Mouse (Mus musculus): ENCODE data around the gene Pptc7. TPM values are rescaled to one million over a fixed set of nuclear protein-coding genes. Genes with fewer than 3 reads are reported as not detected.

The Pptc7 gene
- polyA plus RNA-seq, 1 experiment from 2014 or later = 9.5 TPM

GRCm38 (mm10) chr5:122354492-122355067 lies 70.4 kb downstream of the Pptc7 start:
- 0 out of 2 replicates have a peak, but pooled peaks cover 2% of the 10 kb centered on the region for H3K4me1 ChIP-seq (ENCODE audit: insufficient read depth)
- H3K36me3 ChIP-seq (ENCODE audit: insufficient read depth) = 0 out of 2 replicates have a peak, but pooled peaks cover under 1% of the 10 kb centered on the region
- under 1% methylated on average over 55 of the region's 57 CpGs for WGBS
- ATAC-seq (ENCODE audit: insufficient read depth) = peak; percentile 80
- H3K9ac ChIP-seq = peak overlapping the region; percentile 84
- TF ChIP-seq CTCF (IDR thresholded peaks at IDR 0.05; ENCODE audit: low read depth) = no peak
- H3K4me2 ChIP-seq = peak overlapping the region; percentile 86
- peak overlapping the region; percentile 86 for H3K4me3 ChIP-seq (ENCODE audit: low read depth, low read length)
- peak overlapping the region; percentile 63 for H3K27ac ChIP-seq (ENCODE audit: low read depth)
- H3K9me3 ChIP-seq (ENCODE audit: low read depth, low read length) = no peaks in the 10 kb centered on the region
- no peaks in the 10 kb centered on the region for H3K27me3 ChIP-seq (ENCODE audit: insufficient read depth, low read length)
- DNase-seq = no peak

GRCm38 (mm10) chr5:122371591-122372191 lies 87.5 kb downstream of the Pptc7 start, which contains the start of gene Gpn3:
Gene Gpn3 (plus strand): TSS chr5:122371876.
- no peak for TF ChIP-seq CTCF (IDR thresholded peaks at IDR 0.05; ENCODE audit: low read depth)
- H3K9ac ChIP-seq = peak within 1 kb of the TSS; percentile 82
- no peaks in the 10 kb centered on the region for H3K27me3 ChIP-seq (ENCODE audit: insufficient read depth, low read length)
- peak within 1 kb of the TSS; percentile 84 for H3K4me2 ChIP-seq
- H3K36me3 ChIP-seq (ENCODE audit: insufficient read depth) = peaks cover 44% of the 10 kb centered on the region
- H3K4me3 ChIP-seq (ENCODE audit: low read depth, low read length) = peak within 1 kb of the TSS; percentile 65
- WGBS = under 1% methylated on average over 33 of the region's 46 CpGs
- DNase-seq (peak; percentile 44), ATAC-seq (ENCODE audit: insufficient read depth) (peak; percentile 84)
- peak within 1 kb of the TSS; percentile 92 for H3K27ac ChIP-seq (ENCODE audit: low read depth)
- H3K9me3 ChIP-seq (ENCODE audit: low read depth, low read length) = no peaks in the 10 kb centered on the region
- H3K4me1 ChIP-seq (ENCODE audit: insufficient read depth) = peaks cover 8% of the 10 kb centered on the region; the same call in 1 of the 2 replicates

GRCm38 (mm10) chr5:122372192-122372769 lies 88.1 kb downstream of the Pptc7 start, which contains the start of gene Fam216a:
Gene Fam216a (minus strand): TSS chr5:122372364.
- DNase-seq = peak; percentile 100
- Histone ChIP-seq H3K36me3 (ENCODE audit: insufficient read depth) (peaks cover 43% of the 10 kb centered on the region), H3K27ac (ENCODE audit: low read depth) (peak within 1 kb of the TSS; percentile 92), H3K27me3 (ENCODE audit: insufficient read depth, low read length) (no peaks in the 10 kb centered on the region), H3K4me1 (ENCODE audit: insufficient read depth) (peaks cover 8% of the 10 kb centered on the region; the same call in 1 of the 2 replicates), H3K4me2 (peak within 1 kb of the TSS; percentile 84), H3K9me3 (ENCODE audit: low read depth, low read length) (no peaks in the 10 kb centered on the region), H3K9ac (peak within 1 kb of the TSS; percentile 82), H3K4me3 (ENCODE audit: low read depth, low read length) (peak within 1 kb of the TSS; percentile 65)
- peak; percentile 94 for ATAC-seq (ENCODE audit: insufficient read depth)
- no peak for TF ChIP-seq CTCF (IDR thresholded peaks at IDR 0.05; ENCODE audit: low read depth)
- WGBS = 0% methylated on average over 53 of the region's 53 CpGs

GRCm38 (mm10) chr5:122372878-122373277 lies 88.7 kb downstream of the Pptc7 start:
- peak overlapping the region; percentile 65 for H3K4me3 ChIP-seq (ENCODE audit: low read depth, low read length)
- no peaks in the 10 kb centered on the region for H3K9me3 ChIP-seq (ENCODE audit: low read depth, low read length)
- WGBS = 6% methylated on average over 5 of the region's 5 CpGs
- peaks cover 38% of the 10 kb centered on the region for H3K36me3 ChIP-seq (ENCODE audit: insufficient read depth)
- H3K4me2 ChIP-seq = peak overlapping the region; percentile 84
- H3K4me1 ChIP-seq (ENCODE audit: insufficient read depth) = peaks cover 8% of the 10 kb centered on the region; the same call in 1 of the 2 replicates
- DNase-seq (no peak), ATAC-seq (ENCODE audit: insufficient read depth) (no peak)
- no peak for TF ChIP-seq CTCF (IDR thresholded peaks at IDR 0.05; ENCODE audit: low read depth)
- H3K9ac ChIP-seq = peak overlapping the region; percentile 82
- H3K27ac ChIP-seq (ENCODE audit: low read depth) = peak overlapping the region; percentile 92
- no peaks in the 10 kb centered on the region for H3K27me3 ChIP-seq (ENCODE audit: insufficient read depth, low read length)

Other genes starting within 250 kb of the Pptc7 start
- 3.6 and 4.0 TPM in 2 replicates for gene Cux2, start 234.3 kb upstream of the Pptc7 start, polyA plus RNA-seq (2014; fragmentation: Nextera tagmentation; extraction: Ambion mirVana)
- 0.42 and 2.4 TPM in 2 replicates for gene Myl2, start 183.4 kb upstream of the Pptc7 start, polyA plus RNA-seq (2014; fragmentation: Nextera tagmentation; extraction: Ambion mirVana)
- gene Ccdc63, start 143.5 kb upstream of the Pptc7 start, polyA plus RNA-seq (2014; fragmentation: Nextera tagmentation; extraction: Ambion mirVana) = 0.33 TPM in 1 of 2 replicates, not detected in the other
- gene Ppp1cc, start 126.1 kb upstream of the Pptc7 start, polyA plus RNA-seq (2014; fragmentation: Nextera tagmentation; extraction: Ambion mirVana) = 276 and 293 TPM in 2 replicates
- 6.1 and 8.2 TPM in 2 replicates for gene Hvcn1, start 77.6 kb upstream of the Pptc7 start, polyA plus RNA-seq (2014; fragmentation: Nextera tagmentation; extraction: Ambion mirVana)
- 5.7 and 6.9 TPM in 2 replicates for gene Tctn1, start 19.9 kb upstream of the Pptc7 start, polyA plus RNA-seq (2014; fragmentation: Nextera tagmentation; extraction: Ambion mirVana)
- gene Rad9b, start 69.9 kb downstream of the Pptc7 start, polyA plus RNA-seq (2014; fragmentation: Nextera tagmentation; extraction: Ambion mirVana) = 5.3 and 6.4 TPM in 2 replicates
- gene Vps29, start 70.0 kb downstream of the Pptc7 start, polyA plus RNA-seq (2014; fragmentation: Nextera tagmentation; extraction: Ambion mirVana) = 219 and 223 TPM in 2 replicates
- gene Gpn3, start 87.5 kb downstream of the Pptc7 start, polyA plus RNA-seq (2014; fragmentation: Nextera tagmentation; extraction: Ambion mirVana) = 72.1 and 75.5 TPM in 2 replicates
- gene Fam216a, start 88.0 kb downstream of the Pptc7 start, polyA plus RNA-seq (2014; fragmentation: Nextera tagmentation; extraction: Ambion mirVana) = 74.4 and 77.3 TPM in 2 replicates
- 45.7 and 48.7 TPM in 2 replicates for gene Arpc3, start 107.5 kb downstream of the Pptc7 start, polyA plus RNA-seq (2014; fragmentation: Nextera tagmentation; extraction: Ambion mirVana)
- gene Anapc7, start 137.3 kb downstream of the Pptc7 start, polyA plus RNA-seq (2014; fragmentation: Nextera tagmentation; extraction: Ambion mirVana) = 26.8 and 31.9 TPM in 2 replicates
- gene Atp2a2, start 217.9 kb downstream of the Pptc7 start, polyA plus RNA-seq (2014; fragmentation: Nextera tagmentation; extraction: Ambion mirVana) = 43.8 and 45.5 TPM in 2 replicates

Data from lung, embryonic 14.5 days (tissue).